Mouse (Mus musculus) hindbrain, embryonic 15.5 days (tissue): Measurements from ENCODE around the gene Taf8. TPM values are rescaled to one million over a fixed set of nuclear protein-coding genes. Genes with fewer than 3 reads are reported as not detected.

Experiments used
- ATAC-seq: fragments of 200-750 bp; cut with Nextera tagmentation; 2 replicates; pipeline ENCODE4 v1.8.0; 2017; ENCODE audit warnings: low read depth, moderate number of reproducible peaks, moderate TSS enrichment; ENCODE audit not compliant: low FRiP score
- H3K27ac ChIP-seq: fragments of 300-500 bp; sonication (generic); replicated peaks from 2 replicates; pipeline ENCODE4 v1.5.1; 2015; ENCODE audit warnings: mild to moderate bottlenecking, inconsistent platforms
- H3K27me3 ChIP-seq: fragments of 300-500 bp; sonication (generic); 2 replicates; pipeline ENCODE4 v1.6.1; 2015; ENCODE audit warnings: control low read depth, inconsistent platforms
- H3K36me3 ChIP-seq: fragments of 300-500 bp; sonication (generic); 2 replicates; pipeline ENCODE4 v1.6.1; 2015; ENCODE audit warnings: control low read depth, inconsistent platforms
- H3K4me1 ChIP-seq: fragments of 300-500 bp; sonication (generic); replicated peaks from 2 replicates; pipeline ENCODE4 v1.6.1; 2015; ENCODE audit warnings: control low read depth, inconsistent platforms
- H3K4me2 ChIP-seq: fragments of 300-500 bp; sonication (generic); 2 replicates; pipeline ENCODE4 v1.6.1; 2015; ENCODE audit warnings: moderate library complexity, mild to moderate bottlenecking, inconsistent platforms
- H3K4me3 ChIP-seq: fragments of 300-500 bp; sonication (generic); 2 replicates; pipeline ENCODE4 v1.5.1; 2015; ENCODE audit warnings: mild to moderate bottlenecking, inconsistent platforms
- H3K9ac ChIP-seq: fragments of 300-500 bp; sonication (generic); 2 replicates; pipeline ENCODE4 v1.6.1; 2015; ENCODE audit warnings: inconsistent platforms
- H3K9me3 ChIP-seq: fragments of 300-500 bp; sonication (generic); 2 replicates; pipeline ENCODE4 v1.6.1; 2016; ENCODE audit warnings: control low read depth, inconsistent platforms
- WGBS: fragments of 180-500 bp; shearing (Covaris S2); methylation state at CpG from one replicate; pipeline ENCODE4 v1.1.7; 2015; 5-methylcytosine and 5-hydroxymethylcytosine counted together
- polyA plus RNA-seq: library from polyadenylated mRNA; unstranded; fragments of >200 nt; fragmentation: Nextera tagmentation; extraction: Ambion mirVana; gene quantifications from 2 replicates; pipeline ENCODE4 v1.2.1, GENCODE M21; 2015

Gene Taf8
- polyA plus RNA-seq, 1 experiment from 2014 or later: 22.5 TPM

DNA sequence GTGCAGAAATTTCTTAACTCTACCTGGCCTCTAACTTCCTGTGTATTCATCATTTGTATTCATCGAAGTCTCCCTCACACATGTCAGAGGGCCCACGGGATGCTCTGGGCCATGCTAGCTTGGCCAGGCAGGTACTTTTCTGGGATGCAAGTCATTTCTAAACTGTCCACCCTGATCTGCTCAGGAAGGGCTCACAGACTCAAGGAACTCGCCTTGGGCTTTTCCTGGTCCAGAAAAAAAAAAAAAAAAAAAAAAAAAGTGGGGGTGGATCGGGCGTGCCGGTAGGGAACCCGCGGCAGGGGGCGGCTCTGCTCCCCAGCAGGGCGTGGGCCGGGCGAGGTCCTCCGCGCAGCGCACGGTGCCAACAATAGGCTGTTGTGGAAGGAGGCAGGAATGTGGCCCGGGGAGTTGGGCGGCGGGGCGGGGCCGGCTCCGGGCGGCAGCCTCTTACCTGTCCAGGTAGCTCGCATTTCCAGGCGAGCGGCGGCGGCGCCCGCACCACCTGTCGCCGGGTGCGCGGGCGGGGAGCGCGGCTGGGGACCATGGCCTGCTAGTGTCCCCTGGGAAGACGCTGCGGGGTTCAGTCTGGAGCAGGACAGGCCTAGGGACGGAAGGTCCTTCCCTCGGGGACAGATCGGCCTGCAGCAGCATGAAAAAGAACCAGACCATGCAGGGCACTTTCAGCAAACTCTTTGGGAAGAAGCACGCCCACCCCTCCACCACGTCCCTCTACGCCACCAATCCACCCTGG lies 65.8 kb downstream of the Taf8 start, which contains the start of gene AI661453:
Gene AI661453 (plus strand): TSS at position 460 of the 751 bp plus-strand sequence.
- 1% methylated on average over 37 of the region's 45 CpGs for WGBS
- Histone ChIP-seq H3K4me1 (peaks cover 20% of the 10 kb centered on the region), H3K9me3 (no peaks in the 10 kb centered on the region), H3K4me2 (peak within 1 kb of the TSS; percentile 81), H3K9ac (peak within 1 kb of the TSS; percentile 33), H3K4me3 (peak within 1 kb of the TSS; percentile 40), H3K27ac (no peak within 1 kb of the TSS), H3K36me3 (no peaks in the 10 kb centered on the region), H3K27me3 (peaks cover 34% of the 10 kb centered on the region)
- ATAC-seq: no peak

Other genes starting within 250 kb of the Taf8 start
- 66.4 and 70.3 TPM in 2 replicates for gene Mrps10, start 133.4 kb downstream of the Taf8 start, polyA plus RNA-seq
- 0.62 and 0.67 TPM in 2 replicates for gene Guca1b, start 116.9 kb downstream of the Taf8 start, polyA plus RNA-seq
- gene Guca1a, start 101.7 kb downstream of the Taf8 start, polyA plus RNA-seq: 0.56 and 0.70 TPM in 2 replicates
- 0.10 and 0.47 TPM in 2 replicates for gene AI661453, start 65.7 kb downstream of the Taf8 start, polyA plus RNA-seq
- 0.47 and 0.74 TPM in 2 replicates for gene 1700001C19Rik, start 64.9 kb downstream of the Taf8 start, polyA plus RNA-seq
- gene Ccnd3, start 2.8 kb upstream of the Taf8 start, polyA plus RNA-seq: 88.8 and 91.0 TPM in 2 replicates
- 33.9 and 37.5 TPM in 2 replicates for gene Bysl, start 109.2 kb upstream of the Taf8 start, polyA plus RNA-seq
- gene Med20, start 109.3 kb upstream of the Taf8 start, polyA plus RNA-seq: 41.2 and 43.9 TPM in 2 replicates
- gene Gm20517, start 109.3 kb upstream of the Taf8 start, polyA plus RNA-seq: 2.0 and 2.5 TPM in 2 replicates
- 6.3 and 8.2 TPM in 2 replicates for gene Usp49, start 128.4 kb upstream of the Taf8 start, polyA plus RNA-seq
- gene Tomm6, start 186.1 kb upstream of the Taf8 start, polyA plus RNA-seq: 277 and 288 TPM in 2 replicates
- gene Frs3, start 186.7 kb upstream of the Taf8 start, polyA plus RNA-seq: 49.3 and 52.2 TPM in 2 replicates
- gene Gm21981, start 192.2 kb upstream of the Taf8 start, polyA plus RNA-seq: 1.2 and 1.5 TPM in 2 replicates
- gene Prickle4, start 192.4 kb upstream of the Taf8 start, polyA plus RNA-seq: 1.3 and 1.6 TPM in 2 replicates
- gene Pgc, start 224.6 kb upstream of the Taf8 start, polyA plus RNA-seq: 0.16 TPM in 1 of 2 replicates, not detected in the other
- 3.6 and 4.2 TPM in 2 replicates for gene Tfeb, start 234.7 kb upstream of the Taf8 start, polyA plus RNA-seq